Mouse (Mus musculus) hindbrain, embryonic 16.5 days (tissue): ENCODE results near the gene Pdia3. TPM values are rescaled to one million over a fixed set of nuclear protein-coding genes. Genes with fewer than 3 reads are reported as not detected.
"Not testable (repeated sequence)": the region's sequence is repeated elsewhere in the genome, so short reads cannot be mapped to it uniquely, and the experiment has no call there.

Experiments
- ATAC-seq: fragments of 200-750 bp; cut with Nextera tagmentation; 2 replicates; pipeline ENCODE4 v1.8.0; 2017; ENCODE audit warnings: moderate TSS enrichment, moderate library complexity
- H3K27ac ChIP-seq: fragments of 300-500 bp; sonication (generic); 2 replicates; pipeline ENCODE4 v1.5.1; 2014; ENCODE audit warnings: low read depth, mild to moderate bottlenecking, control low read depth, low read length, moderate library complexity
- H3K27me3 ChIP-seq: fragments of 300-500 bp; sonication (generic); replicated peaks from 2 replicates; pipeline ENCODE4 v1.6.1; 2014; ENCODE audit warnings: low read length; ENCODE audit not compliant: control insufficient read depth, insufficient read depth
- H3K36me3 ChIP-seq: fragments of 300-500 bp; sonication (generic); 2 replicates; pipeline ENCODE4 v1.6.1; 2014; ENCODE audit warnings: mild to moderate bottlenecking, low read length, moderate library complexity, mixed read lengths; ENCODE audit not compliant: control insufficient read depth, insufficient read depth
- H3K4me1 ChIP-seq: fragments of 300-500 bp; sonication (generic); 2 replicates; pipeline ENCODE4 v1.6.1; 2014; ENCODE audit warnings: low read depth, low read length; ENCODE audit not compliant: control insufficient read depth, insufficient read depth
- H3K4me2 ChIP-seq: fragments of 300-500 bp; sonication (generic); 2 replicates; pipeline ENCODE4 v1.6.1; 2014; ENCODE audit warnings: mild to moderate bottlenecking, low read length, control low read depth, moderate library complexity
- H3K4me3 ChIP-seq: fragments of 300-500 bp; sonication (generic); 2 replicates; pipeline ENCODE4 v1.5.1; 2014; ENCODE audit warnings: mild to moderate bottlenecking, low read length, control low read depth, moderate library complexity
- H3K9ac ChIP-seq: fragments of 300-500 bp; sonication (generic); 2 replicates; pipeline ENCODE4 v1.6.1; 2014; ENCODE audit warnings: low read depth, mild to moderate bottlenecking, control low read depth, low read length, moderate library complexity
- H3K9me3 ChIP-seq: fragments of 300-500 bp; sonication (generic); 2 replicates; pipeline ENCODE4 v1.6.1; 2014; ENCODE audit warnings: mild to moderate bottlenecking, low read length, moderate library complexity; ENCODE audit not compliant: control insufficient read depth
- WGBS: fragments of 180-500 bp; shearing (Covaris S2); extraction: QIAGEN DNeasy Blood & Tissue Kit; methylation state at CpG from one replicate; pipeline ENCODE4 v1.1.7; 2014; 5-methylcytosine and 5-hydroxymethylcytosine counted together
- polyA plus RNA-seq: library from polyadenylated mRNA; unstranded; fragments of >200 nt; fragmentation: Nextera tagmentation; extraction: Ambion mirVana; gene quantifications from 2 replicates; pipeline ENCODE4 v1.2.1, GENCODE M21; 2015

The Pdia3 gene
- 379 and 403 TPM in 2 replicates for polyA plus RNA-seq

GRCm38 (mm10) chr2:121413387-121414042, at the start of gene Pdia3, which contains the start of gene Catsper2:
Gene Pdia3, plus strand, starts transcription at chr2:121413775.
Gene Catsper2, minus strand, starts transcription at chr2:121413792.
- ATAC-seq = peak; percentile 98
- Histone ChIP-seq H3K27me3 (no peaks in the 10 kb centered on the region), H3K4me2 (peak within 1 kb of the TSS; percentile 74), H3K9ac (peak within 1 kb of the TSS; percentile 98), H3K36me3 (no peaks in the 10 kb centered on the region), H3K27ac (peak within 1 kb of the TSS; percentile 96), H3K4me3 (peak within 1 kb of the TSS; percentile 99), H3K9me3 (no peaks in the 10 kb centered on the region), H3K4me1 (peaks cover 21% of the 10 kb centered on the region)
- WGBS = under 1% methylated on average over 55 of the region's 68 CpGs

GRCm38 (mm10) chr2:121368831-121369230, 44.7 kb upstream of the Pdia3 start:
- H3K9ac ChIP-seq = no peak overlapping the region
- no peak overlapping the region for H3K4me3 ChIP-seq
- H3K4me1 ChIP-seq = no peaks in the 10 kb centered on the region
- H3K9me3 ChIP-seq = no peaks in the 10 kb centered on the region
- no peak; the same call in 1 of the 2 replicates for ATAC-seq
- no peak overlapping the region for H3K4me2 ChIP-seq
- 0 out of 2 replicates have a peak, but pooled peaks cover 3% of the 10 kb centered on the region for H3K36me3 ChIP-seq
- H3K27ac ChIP-seq = no peak overlapping the region
- 61% methylated on average over 2 of the region's 2 CpGs for WGBS
- H3K27me3 ChIP-seq = no peaks in the 10 kb centered on the region

GRCm38 (mm10) chr2:121370921-121371320, 42.7 kb upstream of the Pdia3 start:
- H3K27ac ChIP-seq = no peak overlapping the region

GRCm38 (mm10) chr2:121372266-121372665, 41.3 kb upstream of the Pdia3 start:
- Histone ChIP-seq H3K9me3 (no peaks in the 10 kb centered on the region), H3K4me2 (no peak overlapping the region), H3K27me3 (no peaks in the 10 kb centered on the region), H3K4me1 (no peaks in the 10 kb centered on the region), H3K9ac (no peak overlapping the region), H3K27ac (no peak overlapping the region), H3K4me3 (no peak overlapping the region), H3K36me3 (no peaks in the 10 kb centered on the region)
- no peak for ATAC-seq
- WGBS = 83% methylated on average over 3 of the region's 3 CpGs

More at GRCm38 (mm10) chr2:121370921-121371320, 42.7 kb upstream of the Pdia3 start:
- H3K4me1 ChIP-seq = no peaks in the 10 kb centered on the region
- H3K9me3 ChIP-seq = no peaks in the 10 kb centered on the region
- no peak overlapping the region for H3K9ac ChIP-seq
- H3K4me2 ChIP-seq = no peak overlapping the region
- 85% methylated on average over 5 of the region's 5 CpGs for WGBS
- no peaks in the 10 kb centered on the region for H3K27me3 ChIP-seq
- no peaks in the 10 kb centered on the region for H3K36me3 ChIP-seq
- no peak overlapping the region for H3K4me3 ChIP-seq
- no peak for ATAC-seq

GRCm38 (mm10) chr2:121374766-121375165, 38.8 kb upstream of the Pdia3 start:
- Histone ChIP-seq H3K27ac (no peak overlapping the region), H3K4me2 (no peak overlapping the region), H3K4me1 (no peaks in the 10 kb centered on the region), H3K9me3 (no peaks in the 10 kb centered on the region), H3K27me3 (no peaks in the 10 kb centered on the region), H3K4me3 (no peak overlapping the region), H3K9ac (no peak overlapping the region), H3K36me3 (no peaks in the 10 kb centered on the region)
- WGBS = 73% methylated on average over 2 of the region's 2 CpGs
- ATAC-seq = no peak

- not testable (repeated sequence) for H3K4me3 ChIP-seq
- 96% methylated on average over 14 of the region's 17 CpGs for WGBS
Observed at GRCm38 (mm10) chr2:121386961-121387575, 26.5 kb upstream of the Pdia3 start, which contains the start of gene Strc. Gene Strc, minus strand, starts transcription at chr2:121387168.

GRCm38 (mm10) chr2:121396624-121397023, 17.0 kb upstream of the Pdia3 start:
- no peak for ATAC-seq

More at GRCm38 (mm10) chr2:121386961-121387575, 26.5 kb upstream of the Pdia3 start, which contains the start of gene Strc:
- ATAC-seq, H3K27ac ChIP-seq, H3K4me1 ChIP-seq, H3K4me2 ChIP-seq, H3K9ac ChIP-seq, H3K27me3 ChIP-seq, H3K36me3 ChIP-seq, H3K9me3 ChIP-seq: not testable (repeated sequence)

GRCm38 (mm10) chr2:121403296-121403695, 10.3 kb upstream of the Pdia3 start:
- no peak overlapping the region for H3K4me2 ChIP-seq

More at GRCm38 (mm10) chr2:121396624-121397023, 17.0 kb upstream of the Pdia3 start:
- H3K27me3 ChIP-seq = no peaks in the 10 kb centered on the region
- no peaks in the 10 kb centered on the region for H3K9me3 ChIP-seq
- no peaks in the 10 kb centered on the region for H3K4me1 ChIP-seq
- WGBS = 15% methylated on average over 8 of the region's 8 CpGs
- H3K4me3 ChIP-seq = no peak overlapping the region
- no peak overlapping the region for H3K4me2 ChIP-seq
- no peak overlapping the region for H3K9ac ChIP-seq
- H3K27ac ChIP-seq = no peak overlapping the region
- no peaks in the 10 kb centered on the region for H3K36me3 ChIP-seq

GRCm38 (mm10) chr2:121408160-121408559, 5.4 kb upstream of the Pdia3 start:
- no peaks in the 10 kb centered on the region for H3K36me3 ChIP-seq
- H3K4me2 ChIP-seq = no peak overlapping the region
- no peak overlapping the region for H3K9ac ChIP-seq
- peaks cover 2% of the 10 kb centered on the region; the same call in 1 of the 2 replicates for H3K4me1 ChIP-seq
- H3K27ac ChIP-seq = no peak overlapping the region
- H3K27me3 ChIP-seq = no peaks in the 10 kb centered on the region
- no peak overlapping the region for H3K4me3 ChIP-seq
- ATAC-seq = no peak
- no peaks in the 10 kb centered on the region for H3K9me3 ChIP-seq
- 37% methylated on average over 4 of the region's 4 CpGs for WGBS

More at GRCm38 (mm10) chr2:121403296-121403695, 10.3 kb upstream of the Pdia3 start:
- Histone ChIP-seq H3K36me3 (no peaks in the 10 kb centered on the region), H3K27me3 (no peaks in the 10 kb centered on the region), H3K9ac (no peak overlapping the region), H3K27ac (no peak overlapping the region), H3K4me3 (no peak overlapping the region), H3K9me3 (no peaks in the 10 kb centered on the region), H3K4me1 (no peaks in the 10 kb centered on the region)
- no peak for ATAC-seq
